Comparison of ENCODE assay signal across 8 mouse cellular contexts in genomic region chr11:51650261-51650660, GRCm38 (mm10). TPM values are rescaled to one million over a fixed set of nuclear protein-coding genes. Genes with fewer than 3 reads are reported as not detected.
DNase-seq lines count a peak whose midpoint lies in the region; ATAC-seq and TF ChIP-seq lines count a peak whose summit lies in the region.

No protein-coding gene starts in this region.

- H3K4me2 ChIP-seq in forebrain, embryonic 11.5 days (ENCODE audit: low read depth, low read length, severe bottlenecking): peak overlapping the region; percentile 94
- peak overlapping the region; percentile 96 for H3K4me2 ChIP-seq in limb, embryonic 13.5 days (replicated peaks)
- peak overlapping the region; percentile 87 for H3K4me2 ChIP-seq in neural tube, embryonic 12.5 days (replicated peaks)

- peaks cover 5% of the 10 kb centered on the region for H3K4me1 ChIP-seq in heart, adult 2 months (ENCODE audit: control insufficient read depth, insufficient read depth, low read length)
- peaks cover 3% of the 10 kb centered on the region for H3K4me1 ChIP-seq in ES-Bruce4 (ENCODE audit: control insufficient read depth, insufficient read depth, low read length)
- peaks cover 22% of the 10 kb centered on the region; the same call in 1 of the 2 replicates for H3K4me1 ChIP-seq in forebrain, embryonic 11.5 days (replicated peaks; ENCODE audit: control insufficient read depth, insufficient read depth, low read length)
- H3K4me1 ChIP-seq in limb, embryonic 13.5 days: peaks cover 33% of the 10 kb centered on the region
- H3K4me1 ChIP-seq in neural tube, embryonic 12.5 days: peaks cover 37% of the 10 kb centered on the region

- TF ChIP-seq CTCF in heart, adult 2 months (IDR thresholded peaks at IDR 0.05): no peak
- TF ChIP-seq CTCF in ES-Bruce4 (IDR thresholded peaks at IDR 0.05; ENCODE audit: low read depth, low read length): no peak

- no peaks in the 10 kb centered on the region for H3K79me2 ChIP-seq in heart, adult 2 months (replicated peaks; ENCODE audit: control insufficient read depth, insufficient read depth, low read length)

- 3% methylated on average over 30 of the region's 30 CpGs for WGBS in heart, adult 2 months
- WGBS in forebrain, embryonic 11.5 days: under 1% methylated on average over 25 of the region's 30 CpGs
- 0% methylated on average over 29 of the region's 30 CpGs for WGBS in limb, embryonic 13.5 days
- WGBS in neural tube, embryonic 12.5 days: under 1% methylated on average over 30 of the region's 30 CpGs

- no peak for DNase-seq in heart, adult 2 months
- DNase-seq in heart, adult 8-10 months (ENCODE audit: low spot score): no peak
- no peak for DNase-seq in forebrain, embryonic 11.5 days (ENCODE audit: low spot score)
- no peak for DNase-seq in gastrocnemius, postnatal 4 days (ENCODE audit: low spot score in 2 of 2)
- DNase-seq in layer of hippocampus, adult 18-20 months (ENCODE audit: low spot score in 2 of 2): no peak

- H3K9ac ChIP-seq in heart, adult 2 months (ENCODE audit: low read depth, low read length): peak overlapping the region; percentile 87
- H3K9ac ChIP-seq in ES-Bruce4 (ENCODE audit: low read depth, poor library complexity, severe bottlenecking): peak overlapping the region; percentile 67
- peak overlapping the region; percentile 69 for H3K9ac ChIP-seq in forebrain, embryonic 11.5 days (ENCODE audit: low read length)
- peak overlapping the region; percentile 82 for H3K9ac ChIP-seq in limb, embryonic 13.5 days
- H3K9ac ChIP-seq in neural tube, embryonic 12.5 days: peak overlapping the region; percentile 52

- intact Hi-C loops in heart, adult 2 months (cut with DNase I): no loop called here

- no peaks in the 10 kb centered on the region for H3K9me3 ChIP-seq in ES-Bruce4 (replicated peaks; ENCODE audit: control insufficient read depth, insufficient read depth, low read length, poor library complexity, severe bottlenecking)
- no peaks in the 10 kb centered on the region for H3K9me3 ChIP-seq in forebrain, embryonic 11.5 days (ENCODE audit: control insufficient read depth, low read length)
- H3K9me3 ChIP-seq in limb, embryonic 13.5 days: no peaks in the 10 kb centered on the region
- H3K9me3 ChIP-seq in neural tube, embryonic 12.5 days: no peaks in the 10 kb centered on the region

- ATAC-seq in forebrain, embryonic 11.5 days (replicated peaks; ENCODE audit: low FRiP score): peak; percentile 13; the same call in 1 of the 2 replicates
- ATAC-seq in limb, embryonic 13.5 days (ENCODE audit: low FRiP score, low read depth): no peak
- ATAC-seq in neural tube, embryonic 12.5 days (ENCODE audit: low FRiP score, low read depth): no peak

- no peak for TF ChIP-seq EP300 in heart, adult 2 months (IDR thresholded peaks at IDR 0.05; ENCODE audit: insufficient read depth, low read depth, low read length)
- TF ChIP-seq EP300 in ES-Bruce4 (IDR thresholded peaks at IDR 0.05; ENCODE audit: insufficient read depth, low read depth, low read length): no peak

- H3K27ac ChIP-seq in heart, adult 2 months: peak overlapping the region; percentile 86
- peak overlapping the region; percentile 77 for H3K27ac ChIP-seq in ES-Bruce4 (ENCODE audit: insufficient read depth, low read length)
- H3K27ac ChIP-seq in forebrain, embryonic 11.5 days (ENCODE audit: low read depth, low read length): no peak overlapping the region
- peak overlapping the region; percentile 75 for H3K27ac ChIP-seq in limb, embryonic 13.5 days
- H3K27ac ChIP-seq in neural tube, embryonic 12.5 days: no peak overlapping the region

- no peak for TF ChIP-seq POLR2A in heart, adult 2 months (IDR thresholded peaks at IDR 0.05; ENCODE audit: insufficient read depth, low read depth, low read length)
- TF ChIP-seq POLR2A in ES-Bruce4 (IDR thresholded peaks at IDR 0.05; ENCODE audit: insufficient read depth, low read length): no peak

- no peaks in the 10 kb centered on the region for H3K27me3 ChIP-seq in heart, adult 2 months (ENCODE audit: control insufficient read depth, insufficient read depth, low read length)
- no peaks in the 10 kb centered on the region for H3K27me3 ChIP-seq in ES-Bruce4 (ENCODE audit: control insufficient read depth, insufficient read depth, low read length, poor library complexity, severe bottlenecking)
- H3K27me3 ChIP-seq in forebrain, embryonic 11.5 days (ENCODE audit: control insufficient read depth, insufficient read depth, low read length): peaks cover 7% of the 10 kb centered on the region; the same call in 1 of the 2 replicates
- H3K27me3 ChIP-seq in limb, embryonic 13.5 days: no peaks in the 10 kb centered on the region
- H3K27me3 ChIP-seq in neural tube, embryonic 12.5 days (replicated peaks): peaks cover 24% of the 10 kb centered on the region

- peak overlapping the region; percentile 76 for H3K4me3 ChIP-seq in heart, adult 2 months
- H3K4me3 ChIP-seq in ES-Bruce4 (ENCODE audit: low read depth, low read length): peak overlapping the region; percentile 84
- H3K4me3 ChIP-seq in forebrain, embryonic 11.5 days (ENCODE audit: low read depth, low read length): peak overlapping the region; percentile 53
- H3K4me3 ChIP-seq in limb, embryonic 13.5 days: peak overlapping the region; percentile 68
- peak overlapping the region; percentile 47 for H3K4me3 ChIP-seq in neural tube, embryonic 12.5 days

- H3K36me3 ChIP-seq in heart, adult 2 months (ENCODE audit: control insufficient read depth, insufficient read depth, low read length): no peaks in the 10 kb centered on the region; the same call in 1 of the 2 replicates
- peaks cover 21% of the 10 kb centered on the region for H3K36me3 ChIP-seq in ES-Bruce4 (ENCODE audit: control insufficient read depth, insufficient read depth, low read length, poor library complexity, severe bottlenecking)
- H3K36me3 ChIP-seq in forebrain, embryonic 11.5 days (ENCODE audit: control insufficient read depth, insufficient read depth, low read length): peaks cover 2% of the 10 kb centered on the region; the same call in 1 of the 2 replicates
- peaks cover 7% of the 10 kb centered on the region for H3K36me3 ChIP-seq in limb, embryonic 13.5 days
- no peaks in the 10 kb centered on the region for H3K36me3 ChIP-seq in neural tube, embryonic 12.5 days

RNA-seq across cellular contexts. Expression of gene N4bp3, which starts 0.4 kb away (rescaled TPM):
- 10 to 100 TPM; 10.2 to 10.7 TPM for total RNA-seq in heart, adult 2 months (2021)
- 8.2 and 8.6 TPM in 2 replicates for polyA plus RNA-seq in heart, adult 2 months (2012; rRNA removed)
- total RNA-seq in heart, adult 8-10 months (2022): 10 to 100 TPM in 3 of 4 experiments, 1 to 10 TPM in 1; 9.2 to 10.8 (median 10.3) TPM
- 18.5 and 19.9 TPM in 2 replicates for polyA plus RNA-seq in ES-Bruce4 (2011; ENCODE audit: insufficient read depth, insufficient read length, low read depth, missing spikeins)
- polyA plus RNA-seq in forebrain, embryonic 11.5 days (2014; fragmentation: Nextera tagmentation; extraction: Ambion mirVana): 11.3 and 11.7 TPM in 2 replicates
- polyA plus RNA-seq in limb, embryonic 13.5 days (2015; fragmentation: Nextera tagmentation; extraction: Ambion mirVana): 31.1 and 32.4 TPM in 2 replicates
- polyA plus RNA-seq in neural tube, embryonic 12.5 days (2016; fragmentation: Nextera tagmentation; extraction: Ambion mirVana): 15.1 and 16.8 TPM in 2 replicates
- 10 to 100 TPM; 20.9 to 22.7 TPM for total RNA-seq in gastrocnemius, postnatal 4 days (2021)
- total RNA-seq in layer of hippocampus, adult 18-20 months (2021): 10 to 100 TPM; 14.5 to 18.4 TPM

RNA-seq across cellular contexts. Expression of gene D930048N14Rik, which starts 0.5 kb away (rescaled TPM):
- total RNA-seq in heart, adult 2 months (2021): under 1 TPM; 0.60 to 0.68 TPM
- 3.7 and 5.0 TPM in 2 replicates for polyA plus RNA-seq in heart, adult 2 months (2012; rRNA removed)
- 1 to 10 TPM in 1 of 4 experiments, under 1 TPM in 3; 0.22 to 1.0 (median 0.63) TPM for total RNA-seq in heart, adult 8-10 months (2022)
- 10.1 and 10.6 TPM in 2 replicates for polyA plus RNA-seq in ES-Bruce4 (2011; ENCODE audit: insufficient read depth, insufficient read length, low read depth, missing spikeins)
- polyA plus RNA-seq in forebrain, embryonic 11.5 days (2014; fragmentation: Nextera tagmentation; extraction: Ambion mirVana): 0.97 and 1.1 TPM in 2 replicates
- polyA plus RNA-seq in limb, embryonic 13.5 days (2015; fragmentation: Nextera tagmentation; extraction: Ambion mirVana): 3.1 and 3.5 TPM in 2 replicates
- 1.2 and 1.4 TPM in 2 replicates for polyA plus RNA-seq in neural tube, embryonic 12.5 days (2016; fragmentation: Nextera tagmentation; extraction: Ambion mirVana)
- total RNA-seq in gastrocnemius, postnatal 4 days (2021): 1 to 10 TPM; 1.1 to 1.6 TPM
- total RNA-seq in layer of hippocampus, adult 18-20 months (2021): 1 to 10 TPM; 1.4 to 1.9 TPM

RNA-seq across cellular contexts. Expression of gene Rmnd5b, which starts 14.6 kb away (rescaled TPM):
- total RNA-seq in heart, adult 2 months (2021): 10 to 100 TPM; 14.0 to 15.0 TPM
- 24.8 and 32.8 TPM in 2 replicates for polyA plus RNA-seq in heart, adult 2 months (2012; rRNA removed)
- 10 to 100 TPM; 12.6 to 19.1 (median 15.3) TPM for total RNA-seq in heart, adult 8-10 months (2022)
- polyA plus RNA-seq in ES-Bruce4 (2011; ENCODE audit: insufficient read depth, insufficient read length, low read depth, missing spikeins): 17.9 and 20.2 TPM in 2 replicates
- polyA plus RNA-seq in forebrain, embryonic 11.5 days (2014; fragmentation: Nextera tagmentation; extraction: Ambion mirVana): 40.4 and 47.8 TPM in 2 replicates
- polyA plus RNA-seq in limb, embryonic 13.5 days (2015; fragmentation: Nextera tagmentation; extraction: Ambion mirVana): 51.8 and 56.1 TPM in 2 replicates
- 57.6 and 57.7 TPM in 2 replicates for polyA plus RNA-seq in neural tube, embryonic 12.5 days (2016; fragmentation: Nextera tagmentation; extraction: Ambion mirVana)
- total RNA-seq in gastrocnemius, postnatal 4 days (2021): 10 to 100 TPM; 20.9 to 23.0 TPM
- 10 to 100 TPM; 54.3 to 63.1 TPM for total RNA-seq in layer of hippocampus, adult 18-20 months (2021)

RNA-seq across cellular contexts. Expression of gene Nhp2, which starts 30.7 kb away (rescaled TPM):
- total RNA-seq in heart, adult 2 months (2021): 10 to 100 TPM; 18.4 to 24.8 TPM
- 18.5 and 19.0 TPM in 2 replicates for polyA plus RNA-seq in heart, adult 2 months (2012; rRNA removed)
- 10 to 100 TPM; 18.4 to 23.7 (median 21.4) TPM for total RNA-seq in heart, adult 8-10 months (2022)
- 202 and 205 TPM in 2 replicates for polyA plus RNA-seq in ES-Bruce4 (2011; ENCODE audit: insufficient read depth, insufficient read length, low read depth, missing spikeins)
- polyA plus RNA-seq in forebrain, embryonic 11.5 days (2014; fragmentation: Nextera tagmentation; extraction: Ambion mirVana): 154 and 165 TPM in 2 replicates
- polyA plus RNA-seq in limb, embryonic 13.5 days (2015; fragmentation: Nextera tagmentation; extraction: Ambion mirVana): 129 and 141 TPM in 2 replicates
- polyA plus RNA-seq in neural tube, embryonic 12.5 days (2016; fragmentation: Nextera tagmentation; extraction: Ambion mirVana): 121 and 122 TPM in 2 replicates
- total RNA-seq in gastrocnemius, postnatal 4 days (2021): 10 to 100 TPM; 35.4 to 37.3 TPM
- total RNA-seq in layer of hippocampus, adult 18-20 months (2021): 10 to 100 TPM; 41.5 to 46.1 TPM

RNA-seq across cellular contexts. Expression of gene 0610009B22Rik, which starts 38.4 kb away (rescaled TPM):
- total RNA-seq in heart, adult 2 months (2021): 10 to 100 TPM; 41.7 to 42.3 TPM
- 25.1 and 40.7 TPM in 2 replicates for polyA plus RNA-seq in heart, adult 2 months (2012; rRNA removed)
- 10 to 100 TPM; 35.6 to 44.6 (median 40.8) TPM for total RNA-seq in heart, adult 8-10 months (2022)
- polyA plus RNA-seq in ES-Bruce4 (2011; ENCODE audit: insufficient read depth, insufficient read length, low read depth, missing spikeins): 37.9 and 45.7 TPM in 2 replicates
- 75.6 and 94.9 TPM in 2 replicates for polyA plus RNA-seq in forebrain, embryonic 11.5 days (2014; fragmentation: Nextera tagmentation; extraction: Ambion mirVana)
- polyA plus RNA-seq in limb, embryonic 13.5 days (2015; fragmentation: Nextera tagmentation; extraction: Ambion mirVana): 89.7 and 93.3 TPM in 2 replicates
- polyA plus RNA-seq in neural tube, embryonic 12.5 days (2016; fragmentation: Nextera tagmentation; extraction: Ambion mirVana): 101 and 112 TPM in 2 replicates
- total RNA-seq in gastrocnemius, postnatal 4 days (2021): 10 to 100 TPM; 25.1 to 25.6 TPM
- 10 to 100 TPM; 36.9 to 43.3 TPM for total RNA-seq in layer of hippocampus, adult 18-20 months (2021)

Comparison
In these comparisons a context has a peak if more than half of its experiments do, and no peak if none do; other contexts are left out.
1. H3K27ac ChIP-seq: peak in heart, adult 2 months (single experiment), ES-Bruce4 (single experiment) and limb, embryonic 13.5 days (single experiment); none in forebrain, embryonic 11.5 days (single experiment) and neural tube, embryonic 12.5 days (single experiment).
2. Peak in every context shown above with its lines, with median percentiles within 50 percentile points of each other: H3K4me3 ChIP-seq, H3K9ac ChIP-seq and H3K4me2 ChIP-seq.